Mouse (Mus musculus): ENCODE data around the gene Ext2. TPM values are rescaled to one million over a fixed set of nuclear protein-coding genes. Genes with fewer than 3 reads are reported as not detected.

Ext2 gene
- polyA plus RNA-seq, 1 experiment from 2014 or later, result 77.0 TPM

DNA sequence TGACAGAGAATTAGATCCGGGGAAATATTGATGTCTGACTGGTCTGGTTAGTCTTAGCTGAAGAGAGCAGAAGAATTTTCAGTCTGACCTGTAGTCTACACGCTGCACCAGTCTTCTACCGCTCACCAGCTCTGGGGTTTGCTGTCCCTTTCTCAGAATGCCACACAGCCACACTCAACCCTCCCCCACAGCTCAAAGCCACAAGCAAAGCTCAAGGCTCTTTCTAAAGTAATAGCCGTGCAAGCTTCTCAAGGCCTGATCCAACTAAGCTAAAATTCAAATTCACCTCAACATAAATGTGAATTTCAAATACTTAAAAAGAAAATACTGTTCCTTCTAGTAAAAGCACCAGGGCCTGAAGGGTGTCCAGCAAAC, 45.3 kb downstream of the Ext2 start:
- Histone ChIP-seq H3K4me1 (ENCODE audit: control insufficient read depth, insufficient read depth, low read length) (peaks cover 24% of the 10 kb centered on the region), H3K9ac (ENCODE audit: low read length) (no peak overlapping the region), H3K9me3 (ENCODE audit: control insufficient read depth, low read length) (no peaks in the 10 kb centered on the region), H3K27me3 (ENCODE audit: control insufficient read depth, insufficient read depth, low read length) (peaks cover 2% of the 10 kb centered on the region; the same call in 1 of the 2 replicates), H3K4me3 (ENCODE audit: low read depth, low read length) (no peak overlapping the region), H3K27ac (ENCODE audit: low read depth, low read length) (no peak overlapping the region), H3K36me3 (ENCODE audit: control insufficient read depth, insufficient read depth, low read length) (no peaks in the 10 kb centered on the region), H3K4me2 (ENCODE audit: low read depth) (no peak overlapping the region)
- DNase-seq (ENCODE audit: low spot score), result no peak
- 83% methylated on average over 4 of the region's 4 CpGs for WGBS
- no peak for ATAC-seq (ENCODE audit: insufficient read depth, low FRiP score, low TSS enrichment)

DNA sequence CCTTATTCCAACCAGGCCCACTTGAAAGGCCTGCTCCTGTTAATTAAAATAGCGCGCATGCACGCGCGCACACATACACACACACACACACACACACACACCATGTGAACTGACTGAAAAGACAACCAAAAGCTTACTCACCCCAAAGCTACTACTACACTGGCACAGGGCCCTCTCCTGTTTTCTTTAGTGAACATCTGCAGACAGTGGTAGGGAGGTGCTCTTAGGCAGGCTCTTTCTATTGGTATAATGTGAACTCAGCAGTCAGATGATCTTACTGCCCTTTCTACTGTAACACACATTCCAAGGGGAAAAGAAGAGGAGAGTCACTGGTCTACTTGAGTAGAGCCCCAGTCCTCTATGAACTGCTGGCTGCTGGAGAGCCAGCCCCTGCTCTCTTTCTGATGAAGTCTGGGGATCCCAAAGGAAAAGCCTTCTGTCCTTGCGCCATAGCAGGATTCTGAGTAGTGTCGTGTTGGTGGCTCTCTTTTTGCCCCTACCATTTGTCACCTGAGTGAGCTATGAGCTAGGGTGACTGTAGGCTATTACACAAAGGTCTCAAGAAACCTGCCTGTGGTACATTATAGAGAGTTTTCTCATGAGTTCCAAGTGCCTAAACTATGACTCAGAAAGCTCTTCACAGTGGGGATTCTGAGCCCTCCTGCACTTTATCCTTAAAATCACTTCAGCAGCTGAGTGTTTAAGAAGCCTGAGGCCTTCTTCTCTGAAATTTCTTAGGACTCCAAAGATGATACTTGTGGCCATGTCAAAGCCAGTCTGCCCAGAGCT, 45.9 kb downstream of the Ext2 start:
- Histone ChIP-seq H3K4me3 (ENCODE audit: low read depth, low read length) (no peak overlapping the region), H3K9ac (ENCODE audit: low read length) (no peak overlapping the region), H3K27me3 (ENCODE audit: control insufficient read depth, insufficient read depth, low read length) (peaks cover 2% of the 10 kb centered on the region; the same call in 1 of the 2 replicates), H3K27ac (ENCODE audit: low read depth, low read length) (no peak overlapping the region), H3K9me3 (ENCODE audit: control insufficient read depth, low read length) (no peaks in the 10 kb centered on the region), H3K4me1 (ENCODE audit: control insufficient read depth, insufficient read depth, low read length) (peaks cover 24% of the 10 kb centered on the region), H3K36me3 (ENCODE audit: control insufficient read depth, insufficient read depth, low read length) (no peaks in the 10 kb centered on the region), H3K4me2 (ENCODE audit: low read depth) (no peak overlapping the region)
- no peak for ATAC-seq (ENCODE audit: insufficient read depth, low FRiP score, low TSS enrichment)
- no peak for DNase-seq (ENCODE audit: low spot score)
- WGBS, result 90% methylated on average over 7 of the region's 7 CpGs

DNA sequence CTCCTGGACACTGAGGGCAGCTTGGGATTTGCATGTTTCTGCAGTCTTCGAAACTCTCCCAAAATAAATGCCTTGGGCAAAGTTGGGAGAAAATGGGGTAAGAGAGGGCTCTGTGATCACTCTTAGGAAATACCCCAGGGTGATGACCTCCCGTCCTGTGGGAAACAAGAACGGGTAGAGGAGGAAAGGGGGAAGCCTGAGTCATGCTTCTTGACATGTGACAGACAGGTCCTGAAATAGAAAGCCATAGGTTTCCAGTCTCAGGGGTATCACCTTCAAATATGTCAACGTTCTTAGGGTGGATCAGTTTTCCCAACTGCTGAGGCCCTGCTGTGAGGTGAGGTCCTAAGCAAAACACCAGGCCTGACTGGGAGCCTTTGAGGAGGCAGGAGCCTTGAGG, 46.9 kb downstream of the Ext2 start:
- Histone ChIP-seq H3K9me3 (ENCODE audit: control insufficient read depth, low read length) (no peaks in the 10 kb centered on the region), H3K27me3 (ENCODE audit: control insufficient read depth, insufficient read depth, low read length) (peaks cover 2% of the 10 kb centered on the region; the same call in 1 of the 2 replicates), H3K4me2 (ENCODE audit: low read depth) (no peak overlapping the region), H3K36me3 (ENCODE audit: control insufficient read depth, insufficient read depth, low read length) (no peaks in the 10 kb centered on the region), H3K4me1 (ENCODE audit: control insufficient read depth, insufficient read depth, low read length) (peaks cover 21% of the 10 kb centered on the region), H3K27ac (ENCODE audit: low read depth, low read length) (no peak overlapping the region), H3K9ac (ENCODE audit: low read length) (no peak overlapping the region), H3K4me3 (ENCODE audit: low read depth, low read length) (no peak overlapping the region)
- DNase-seq (ENCODE audit: low spot score) (no peak), ATAC-seq (ENCODE audit: insufficient read depth, low FRiP score, low TSS enrichment) (no peak)
- WGBS, result 34% methylated on average over 4 of the region's 4 CpGs

DNA sequence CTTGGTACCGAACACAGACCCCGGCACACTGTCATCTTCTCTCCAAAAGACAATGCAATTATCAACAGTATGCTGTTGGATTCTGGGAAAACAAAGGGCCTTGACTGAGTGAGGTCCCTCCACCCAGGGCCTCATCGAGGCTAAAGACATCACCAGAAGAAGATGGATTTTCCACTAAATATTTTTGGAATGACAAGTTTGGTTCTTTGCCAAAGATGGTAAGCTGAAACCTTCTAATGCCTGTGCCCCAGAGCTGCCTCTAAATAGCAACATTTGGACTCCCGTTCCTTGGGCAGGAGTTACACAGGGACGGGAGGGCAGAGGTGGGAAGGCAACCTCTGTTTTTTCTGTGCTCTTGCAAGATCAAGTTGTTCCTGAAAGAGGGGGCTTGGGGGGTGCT, 47.4 kb downstream of the Ext2 start:
- Histone ChIP-seq H3K4me2 (ENCODE audit: low read depth) (no peak overlapping the region), H3K36me3 (ENCODE audit: control insufficient read depth, insufficient read depth, low read length) (no peaks in the 10 kb centered on the region), H3K27me3 (ENCODE audit: control insufficient read depth, insufficient read depth, low read length) (peaks cover 2% of the 10 kb centered on the region; the same call in 1 of the 2 replicates), H3K27ac (ENCODE audit: low read depth, low read length) (no peak overlapping the region), H3K4me1 (ENCODE audit: control insufficient read depth, insufficient read depth, low read length) (peaks cover 16% of the 10 kb centered on the region), H3K4me3 (ENCODE audit: low read depth, low read length) (no peak overlapping the region), H3K9me3 (ENCODE audit: control insufficient read depth, low read length) (no peaks in the 10 kb centered on the region), H3K9ac (ENCODE audit: low read length) (no peak overlapping the region)
- 67% methylated on average over 5 of the region's 5 CpGs for WGBS
- ATAC-seq (ENCODE audit: insufficient read depth, low FRiP score, low TSS enrichment) (no peak), DNase-seq (ENCODE audit: low spot score) (no peak)

DNA sequence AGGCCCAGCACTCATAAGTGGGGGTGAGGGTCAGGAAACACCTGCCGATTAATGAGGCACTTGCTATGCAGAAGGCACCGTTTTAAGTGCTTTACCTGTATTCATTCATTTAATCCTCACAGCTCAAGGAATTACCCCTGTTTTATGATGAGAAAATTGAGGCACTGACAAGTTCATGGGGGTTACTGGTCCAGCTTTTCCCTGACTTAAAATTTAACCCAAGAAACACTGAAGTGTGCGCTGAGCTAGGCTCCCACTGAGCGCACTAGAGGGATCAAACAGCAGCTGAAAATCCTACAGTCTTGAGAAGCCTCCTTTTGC, 49.6 kb downstream of the Ext2 start:
- Histone ChIP-seq H3K4me2 (ENCODE audit: low read depth) (no peak overlapping the region), H3K27ac (ENCODE audit: low read depth, low read length) (no peak overlapping the region), H3K36me3 (ENCODE audit: control insufficient read depth, insufficient read depth, low read length) (no peaks in the 10 kb centered on the region), H3K4me3 (ENCODE audit: low read depth, low read length) (no peak overlapping the region), H3K9ac (ENCODE audit: low read length) (no peak overlapping the region), H3K4me1 (ENCODE audit: control insufficient read depth, insufficient read depth, low read length) (peaks cover 4% of the 10 kb centered on the region; the same call in 1 of the 2 replicates), H3K27me3 (ENCODE audit: control insufficient read depth, insufficient read depth, low read length) (peaks cover 2% of the 10 kb centered on the region; the same call in 1 of the 2 replicates), H3K9me3 (ENCODE audit: control insufficient read depth, low read length) (no peaks in the 10 kb centered on the region)
- ATAC-seq (ENCODE audit: insufficient read depth, low FRiP score, low TSS enrichment) (no peak), DNase-seq (ENCODE audit: low spot score) (no peak)
- WGBS, result 52% methylated on average over 4 of the region's 4 CpGs

DNA sequence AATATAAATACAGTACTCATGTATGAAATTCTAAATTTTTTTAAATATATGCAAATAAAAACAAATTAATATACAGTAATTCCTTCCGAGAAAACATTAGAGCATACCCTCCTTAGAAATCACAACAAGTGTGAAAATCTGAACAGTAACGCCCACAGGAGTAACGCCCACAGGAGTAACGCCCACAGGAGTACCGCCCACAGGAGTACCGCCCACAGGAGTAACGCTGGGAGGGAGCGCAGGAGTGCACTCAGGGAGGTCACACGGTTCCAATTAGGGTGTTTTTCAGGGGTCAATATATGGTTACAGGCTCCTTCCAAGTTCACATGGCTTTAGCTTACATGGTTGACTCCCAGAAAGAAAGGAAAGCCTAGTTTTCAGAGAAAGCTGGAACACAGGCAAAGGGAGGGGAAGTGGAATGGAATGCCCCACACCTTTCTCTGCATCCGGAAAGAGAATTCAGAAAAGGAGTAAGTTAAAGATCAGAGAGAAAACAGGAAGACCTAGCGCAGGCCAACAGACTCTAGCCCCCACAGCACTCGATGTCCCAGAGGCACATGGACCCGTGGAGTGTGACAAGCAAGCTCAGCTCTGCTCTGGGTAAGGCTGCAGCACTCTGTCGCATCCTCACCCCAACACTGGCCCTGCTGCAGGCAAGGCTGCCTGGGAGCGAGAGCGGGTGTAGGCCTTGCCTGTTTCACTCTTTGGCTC, 50.2 kb downstream of the Ext2 start:
- no peak overlapping the region for H3K27ac ChIP-seq (ENCODE audit: low read depth, low read length)
- no peak overlapping the region for H3K4me2 ChIP-seq (ENCODE audit: low read depth)
- no peak overlapping the region for H3K4me3 ChIP-seq (ENCODE audit: low read depth, low read length)
- no peaks in the 10 kb centered on the region for H3K36me3 ChIP-seq (ENCODE audit: control insufficient read depth, insufficient read depth, low read length)
- no peaks in the 10 kb centered on the region for H3K9me3 ChIP-seq (ENCODE audit: control insufficient read depth, low read length)
- DNase-seq (ENCODE audit: low spot score), result no peak
- peaks cover 4% of the 10 kb centered on the region; the same call in 1 of the 2 replicates for H3K4me1 ChIP-seq (ENCODE audit: control insufficient read depth, insufficient read depth, low read length)
- H3K9ac ChIP-seq (ENCODE audit: low read length), result no peak overlapping the region
- no peak for ATAC-seq (ENCODE audit: insufficient read depth, low FRiP score, low TSS enrichment)
- peaks cover 2% of the 10 kb centered on the region; the same call in 1 of the 2 replicates for H3K27me3 ChIP-seq (ENCODE audit: control insufficient read depth, insufficient read depth, low read length)
- WGBS, result 39% methylated on average over 16 of the region's 16 CpGs

DNA sequence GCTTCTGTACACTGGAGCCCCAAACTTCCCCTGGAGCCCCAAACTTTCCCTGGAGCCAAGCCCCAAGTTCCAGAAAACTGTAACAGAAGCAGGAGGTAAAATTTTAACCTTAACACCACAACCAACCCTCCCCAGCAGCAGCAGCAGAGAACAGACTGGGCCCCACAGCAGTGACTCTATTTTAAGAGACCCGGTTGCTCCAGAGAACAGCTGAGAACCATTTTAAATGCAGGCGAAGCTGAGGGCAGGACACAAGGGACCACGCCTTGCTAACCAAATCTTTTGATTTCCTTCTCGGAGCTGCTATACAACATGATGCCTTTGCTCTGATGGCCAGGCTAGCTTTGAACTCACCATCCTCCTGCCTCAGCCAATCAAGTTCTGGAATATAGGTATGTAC, 51.5 kb downstream of the Ext2 start:
- DNase-seq (ENCODE audit: low spot score) (no peak), ATAC-seq (ENCODE audit: insufficient read depth, low FRiP score, low TSS enrichment) (no peak)
- H3K4me2 ChIP-seq (ENCODE audit: low read depth), result no peak overlapping the region
- H3K27ac ChIP-seq (ENCODE audit: low read depth, low read length), result no peak overlapping the region
- H3K9ac ChIP-seq (ENCODE audit: low read length), result no peak overlapping the region
- no peak overlapping the region for H3K4me3 ChIP-seq (ENCODE audit: low read depth, low read length)
- no peaks in the 10 kb centered on the region for H3K9me3 ChIP-seq (ENCODE audit: control insufficient read depth, low read length)
- no peaks in the 10 kb centered on the region for H3K4me1 ChIP-seq (ENCODE audit: control insufficient read depth, insufficient read depth, low read length)
- WGBS, result 85% methylated on average over 4 of the region's 4 CpGs
- peaks cover 2% of the 10 kb centered on the region; the same call in 1 of the 2 replicates for H3K27me3 ChIP-seq (ENCODE audit: control insufficient read depth, insufficient read depth, low read length)
- no peaks in the 10 kb centered on the region for H3K36me3 ChIP-seq (ENCODE audit: control insufficient read depth, insufficient read depth, low read length)

DNA sequence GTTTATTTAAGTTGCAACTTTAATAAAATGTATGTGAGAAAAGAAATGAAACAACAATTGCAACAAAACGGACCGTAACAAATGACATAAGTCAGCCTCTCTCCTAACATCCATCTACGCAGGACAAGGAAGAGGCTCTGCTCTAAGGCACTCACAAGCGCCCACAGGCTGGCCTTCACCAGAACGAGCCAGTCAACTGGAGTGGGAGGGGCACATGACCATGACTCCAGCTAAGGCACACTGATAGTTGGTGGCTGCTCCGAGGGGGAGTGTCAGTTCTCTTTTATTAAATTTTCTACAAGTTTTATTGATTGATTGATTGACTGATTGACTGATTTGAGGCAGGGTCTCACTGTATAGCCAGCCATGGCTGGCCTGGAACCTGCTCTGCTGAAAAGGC, 52.5 kb downstream of the Ext2 start:
- Histone ChIP-seq H3K4me2 (ENCODE audit: low read depth) (no peak overlapping the region), H3K27ac (ENCODE audit: low read depth, low read length) (no peak overlapping the region), H3K27me3 (ENCODE audit: control insufficient read depth, insufficient read depth, low read length) (peaks cover 2% of the 10 kb centered on the region; the same call in 1 of the 2 replicates), H3K36me3 (ENCODE audit: control insufficient read depth, insufficient read depth, low read length) (no peaks in the 10 kb centered on the region), H3K9me3 (ENCODE audit: control insufficient read depth, low read length) (no peaks in the 10 kb centered on the region), H3K4me1 (ENCODE audit: control insufficient read depth, insufficient read depth, low read length) (no peaks in the 10 kb centered on the region), H3K4me3 (ENCODE audit: low read depth, low read length) (no peak overlapping the region), H3K9ac (ENCODE audit: low read length) (no peak overlapping the region)
- no peak for DNase-seq (ENCODE audit: low spot score)
- 87% methylated on average over 6 of the region's 6 CpGs for WGBS
- ATAC-seq (ENCODE audit: insufficient read depth, low FRiP score, low TSS enrichment), result no peak

DNA sequence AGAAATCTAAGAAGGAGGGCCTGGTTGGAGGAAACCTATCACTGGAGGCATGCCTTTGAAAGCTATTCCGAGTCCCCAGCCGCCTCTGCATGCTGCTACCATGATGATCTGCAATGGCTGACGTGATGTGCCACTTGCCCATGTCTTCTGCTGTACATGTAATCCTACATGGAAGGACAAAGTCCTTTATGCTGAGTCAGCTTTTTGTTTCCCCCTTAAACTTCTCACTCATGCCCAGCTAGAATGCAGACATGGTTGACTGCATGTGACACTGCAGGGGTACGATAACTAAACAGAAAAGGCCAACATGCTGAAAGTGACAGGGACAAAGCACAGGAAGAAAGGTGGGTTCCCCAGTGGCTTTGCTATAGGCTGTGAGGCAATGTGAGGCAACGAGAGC, 56.6 kb downstream of the Ext2 start:
- Histone ChIP-seq H3K27me3 (ENCODE audit: control insufficient read depth, insufficient read depth, low read length) (no peaks in the 10 kb centered on the region), H3K9ac (ENCODE audit: low read length) (no peak overlapping the region), H3K4me1 (ENCODE audit: control insufficient read depth, insufficient read depth, low read length) (no peaks in the 10 kb centered on the region), H3K4me3 (ENCODE audit: low read depth, low read length) (no peak overlapping the region), H3K36me3 (ENCODE audit: control insufficient read depth, insufficient read depth, low read length) (no peaks in the 10 kb centered on the region), H3K9me3 (ENCODE audit: control insufficient read depth, low read length) (no peaks in the 10 kb centered on the region), H3K27ac (ENCODE audit: low read depth, low read length) (no peak overlapping the region), H3K4me2 (ENCODE audit: low read depth) (no peak overlapping the region)
- ATAC-seq (ENCODE audit: insufficient read depth, low FRiP score, low TSS enrichment), result no peak
- DNase-seq (ENCODE audit: low spot score), result no peak
- WGBS, result 79% methylated on average over 5 of the region's 5 CpGs

All from neural tube, embryonic 11.5 days (tissue).